Mouse (Mus musculus) small intestine, adult 2 months (tissue): ENCODE measurements at regions not wholly inside any gene's neighbourhood (a gene's known extent, or its start where the extent isn't known, plus 50 kb on each side); places are given as distances from the start of the nearest gene placed in this dataset.

Source experiments
- H3K27ac ChIP-seq: fragments of 200-500 bp; 2 replicates; pipeline ENCODE4 v1.5.1; 2012; ENCODE audit warnings: low read depth, low read length, control low read depth, inconsistent platforms; ENCODE audit not compliant: insufficient read depth
- H3K27me3 ChIP-seq: fragments of 200-500 bp; 2 replicates; pipeline ENCODE4 v1.6.1; 2012; ENCODE audit warnings: mild to moderate bottlenecking, moderate library complexity, low read length, inconsistent platforms; ENCODE audit not compliant: control insufficient read depth, insufficient read depth
- H3K36me3 ChIP-seq: fragments of 200-500 bp; 2 replicates; pipeline ENCODE4 v1.6.1; 2012; ENCODE audit warnings: mild to moderate bottlenecking, low read length, control low read depth, inconsistent platforms; ENCODE audit not compliant: control insufficient read depth, insufficient read depth
- H3K4me1 ChIP-seq: fragments of 200-500 bp; 2 replicates; pipeline ENCODE4 v1.6.1; 2012; ENCODE audit warnings: low read length, inconsistent platforms, mixed read lengths; ENCODE audit not compliant: control insufficient read depth, insufficient read depth, insufficient read length
- H3K4me3 ChIP-seq: fragments of 200-500 bp; 2 replicates; pipeline ENCODE4 v1.5.1; 2012; ENCODE audit warnings: low read depth, mild to moderate bottlenecking, control low read depth, inconsistent platforms, low read length, moderate library complexity
- CTCF ChIP-seq: fragments of 200-500 bp; IDR thresholded peaks from 2 replicates; pipeline ENCODE4 v1.5.1; 2012; ENCODE audit warnings: low read depth, mild to moderate bottlenecking, control low read depth, inconsistent platforms, low read length, moderate library complexity, mixed read lengths; ENCODE audit not compliant: insufficient replicate concordance, insufficient read length; ENCODE audit errors: extremely low read depth
- POLR2A ChIP-seq: fragments of 200-500 bp; IDR thresholded peaks from 2 replicates; pipeline ENCODE4 v1.6.1; 2012; ENCODE audit warnings: low read depth, mild to moderate bottlenecking, control low read depth, inconsistent platforms, low read length, moderate library complexity
- WGBS: fragments of 180-500 bp; shearing (Covaris S2); methylation state at CpG from one replicate; pipeline ENCODE4 v1.1.7; 2018; 5-methylcytosine and 5-hydroxymethylcytosine counted together

DNA sequence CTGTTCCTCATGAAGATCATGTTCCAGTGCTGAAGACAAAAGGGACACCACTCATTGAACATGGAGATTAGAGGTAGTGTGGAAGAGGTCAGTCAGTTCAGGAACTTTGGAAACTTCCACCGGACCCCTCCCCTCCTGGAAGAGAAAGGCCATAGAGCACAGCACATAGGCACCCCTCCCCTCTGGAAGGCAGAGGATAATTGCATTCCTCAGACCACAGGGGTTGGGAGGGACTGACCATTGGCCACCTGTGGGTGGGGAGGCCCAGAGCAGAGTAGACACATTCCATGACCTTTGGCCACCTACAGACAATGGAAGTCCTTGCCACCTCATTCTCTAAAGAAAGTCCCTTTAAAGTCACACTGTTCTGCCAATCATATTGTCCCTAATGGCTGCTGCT is 281.6 kb downstream of the Kcnj2 start:
- H3K36me3 ChIP-seq = no peaks in the 10 kb centered on the region
- WGBS = 34% methylated on average over 1 of the region's 1 CpGs
- H3K4me1 ChIP-seq = no peaks in the 10 kb centered on the region
- no peak for TF ChIP-seq POLR2A
- TF ChIP-seq CTCF = no peak
- H3K27ac ChIP-seq = no peak overlapping the region
- H3K27me3 ChIP-seq = no peaks in the 10 kb centered on the region
- H3K4me3 ChIP-seq = no peak overlapping the region

DNA sequence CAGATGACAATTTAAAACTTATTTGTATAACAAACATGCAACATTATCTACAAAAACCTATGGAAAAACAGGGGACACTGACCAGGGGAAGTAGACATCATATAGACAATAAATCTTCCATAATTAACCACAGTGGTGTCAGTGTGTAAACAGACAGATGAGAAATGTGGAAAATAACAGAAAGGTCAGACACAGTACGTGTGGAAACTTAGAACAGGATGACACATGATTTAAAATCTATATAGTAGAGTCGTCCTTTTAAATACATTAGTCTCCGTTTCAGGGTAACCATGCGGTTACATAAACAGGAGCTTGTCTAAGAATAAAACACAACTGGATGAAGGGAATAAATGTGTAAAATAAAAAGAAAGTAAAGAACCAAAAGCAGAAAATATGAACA is 284.1 kb downstream of the Kcnj2 start:
- WGBS = 57% methylated on average over 4 of the region's 4 CpGs
- TF ChIP-seq CTCF (no peak), POLR2A (no peak)
- Histone ChIP-seq H3K4me1 (no peaks in the 10 kb centered on the region), H3K27me3 (no peaks in the 10 kb centered on the region), H3K36me3 (no peaks in the 10 kb centered on the region), H3K27ac (no peak overlapping the region), H3K4me3 (no peak overlapping the region)

DNA sequence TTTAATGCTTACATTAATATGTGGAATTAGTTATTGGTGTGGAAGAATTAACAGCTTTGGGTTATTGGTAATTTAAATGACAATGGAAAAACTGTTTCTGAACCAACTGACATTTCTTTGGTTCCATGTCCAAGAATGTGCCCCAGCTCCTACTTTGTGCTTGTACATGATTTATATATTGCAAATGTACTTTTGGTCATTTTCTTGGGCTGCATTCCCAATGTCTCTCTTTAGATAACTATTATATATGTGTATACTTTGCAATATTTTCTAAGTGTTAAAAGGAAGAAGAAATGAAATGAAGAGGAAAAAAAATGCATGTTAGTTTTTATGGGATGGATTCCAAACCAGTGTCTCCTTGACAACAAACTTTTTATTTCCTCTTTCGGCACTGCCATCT is 297.4 kb downstream of the Kcnj2 start:
- no peak for TF ChIP-seq POLR2A
- TF ChIP-seq CTCF = no peak
- H3K27me3 ChIP-seq = no peaks in the 10 kb centered on the region
- H3K4me3 ChIP-seq = no peak overlapping the region
- 92% methylated on average over 1 of the region's 1 CpGs for WGBS
- no peak overlapping the region for H3K27ac ChIP-seq
- no peaks in the 10 kb centered on the region for H3K4me1 ChIP-seq
- H3K36me3 ChIP-seq = no peaks in the 10 kb centered on the region

DNA sequence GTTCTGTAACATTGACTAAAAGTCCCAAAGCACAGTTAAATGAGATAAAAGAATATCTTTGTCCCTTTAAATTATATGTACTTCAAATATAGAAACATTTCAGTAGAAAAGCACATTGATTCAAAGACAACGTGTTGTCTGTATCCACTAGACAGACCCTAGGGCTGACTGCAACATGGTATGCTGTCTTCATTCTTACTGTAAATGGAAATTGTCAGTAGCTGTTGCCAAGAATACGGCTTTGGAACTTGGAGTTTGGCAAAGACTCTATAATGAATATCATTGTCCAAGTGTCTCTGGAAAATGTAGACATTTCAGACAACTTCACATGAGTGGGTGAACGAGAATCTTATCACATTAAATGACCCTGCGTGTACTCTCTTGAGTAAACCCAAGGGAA is 311.2 kb downstream of the Kcnj2 start:
- no peak overlapping the region for H3K27ac ChIP-seq
- 66% methylated on average over 4 of the region's 4 CpGs for WGBS
- no peaks in the 10 kb centered on the region for H3K4me1 ChIP-seq
- TF ChIP-seq CTCF (no peak), POLR2A (no peak)
- H3K27me3 ChIP-seq = no peaks in the 10 kb centered on the region
- H3K36me3 ChIP-seq = no peaks in the 10 kb centered on the region
- H3K4me3 ChIP-seq = no peak overlapping the region

DNA sequence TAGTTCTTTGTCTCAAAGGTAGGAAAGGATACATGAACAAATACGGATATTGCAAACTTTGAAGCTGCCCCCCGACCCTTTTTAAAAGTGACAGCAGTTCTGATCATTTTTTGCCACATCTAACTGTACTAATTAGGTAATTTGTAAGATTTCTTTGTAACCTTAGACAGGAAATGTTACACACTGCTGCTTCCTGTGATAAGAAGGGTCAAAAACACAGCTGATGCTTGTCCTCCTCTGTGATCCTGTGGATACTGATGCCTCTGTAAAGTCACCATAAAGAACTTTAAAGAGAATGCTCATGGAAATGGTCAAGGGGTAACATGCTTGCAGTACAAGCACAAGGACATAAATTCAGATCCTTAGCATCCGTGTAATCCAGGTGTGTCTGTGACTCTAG is 313.9 kb downstream of the Kcnj2 start:
- 63% methylated on average over 3 of the region's 3 CpGs for WGBS
- no peaks in the 10 kb centered on the region for H3K36me3 ChIP-seq
- no peak overlapping the region for H3K27ac ChIP-seq
- no peak for TF ChIP-seq POLR2A
- no peak for TF ChIP-seq CTCF
- no peaks in the 10 kb centered on the region for H3K27me3 ChIP-seq
- H3K4me1 ChIP-seq = no peaks in the 10 kb centered on the region
- no peak overlapping the region for H3K4me3 ChIP-seq

DNA sequence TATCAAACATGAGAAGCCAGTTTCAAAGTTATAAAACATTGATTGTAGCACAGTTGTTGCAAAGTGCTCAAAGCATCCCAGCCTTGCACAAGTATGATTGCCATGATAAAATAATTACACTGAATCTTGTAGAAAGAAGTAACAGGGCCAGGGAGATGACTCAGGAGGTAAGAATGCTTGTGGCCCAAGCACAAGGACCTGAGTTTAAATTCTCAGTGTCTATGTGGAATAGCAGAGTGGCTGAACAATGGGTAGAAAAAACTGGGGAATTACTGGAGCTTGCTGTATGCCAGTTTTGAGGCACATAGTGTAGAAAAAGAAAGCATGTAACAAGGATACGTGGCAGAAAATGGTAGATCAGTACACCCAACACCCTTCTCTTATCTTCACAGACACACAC is 332.7 kb downstream of the Kcnj2 start:
- H3K36me3 ChIP-seq = no peaks in the 10 kb centered on the region
- WGBS = 90% methylated on average over 1 of the region's 1 CpGs
- H3K4me1 ChIP-seq = no peaks in the 10 kb centered on the region
- no peak overlapping the region for H3K27ac ChIP-seq
- TF ChIP-seq CTCF (no peak), POLR2A (no peak)
- H3K4me3 ChIP-seq = no peak overlapping the region
- H3K27me3 ChIP-seq = no peaks in the 10 kb centered on the region

DNA sequence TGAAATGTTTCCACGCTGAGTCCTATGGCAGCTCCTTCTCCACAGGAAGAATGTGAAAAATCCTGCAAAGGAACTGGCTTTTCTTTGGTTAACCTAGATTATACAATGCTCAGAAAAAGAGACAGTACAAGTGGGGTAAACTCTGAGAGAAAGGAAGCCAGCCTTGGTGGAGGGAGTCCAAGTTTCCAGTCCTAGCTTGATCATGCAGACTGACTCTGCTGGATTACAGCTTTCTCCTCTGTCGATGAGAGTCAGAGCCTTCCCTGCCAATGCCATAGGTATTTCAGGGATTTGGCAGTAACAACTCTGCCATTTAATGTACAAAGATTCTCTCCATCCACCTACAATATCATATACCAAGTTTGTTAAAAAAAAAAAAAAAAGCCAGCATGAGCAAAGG is 343.3 kb downstream of the Kcnj2 start:
- H3K27me3 ChIP-seq = no peaks in the 10 kb centered on the region
- H3K4me1 ChIP-seq = no peaks in the 10 kb centered on the region
- 84% methylated on average over 2 of the region's 2 CpGs for WGBS
- TF ChIP-seq POLR2A (no peak), CTCF (no peak)
- no peak overlapping the region for H3K4me3 ChIP-seq
- no peaks in the 10 kb centered on the region for H3K36me3 ChIP-seq
- no peak overlapping the region for H3K27ac ChIP-seq

DNA sequence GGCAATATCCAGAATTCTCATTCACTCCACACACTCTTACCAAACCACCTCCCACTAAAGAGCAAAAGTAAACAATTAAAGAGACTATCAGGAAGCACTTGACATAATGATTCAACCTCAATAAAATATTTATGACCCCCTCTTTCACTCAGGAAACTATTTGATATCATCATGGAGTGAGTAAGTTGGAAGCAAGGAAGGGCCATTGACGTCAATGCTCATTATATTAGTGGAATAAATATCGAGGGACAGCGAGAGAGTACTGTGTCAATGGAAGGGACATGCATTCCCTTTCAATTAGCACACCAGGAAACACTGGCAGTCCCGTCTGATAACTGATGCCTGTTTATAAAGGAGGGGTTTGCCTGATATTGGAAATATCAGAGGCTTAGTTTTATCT is 358.9 kb downstream of the Kcnj2 start:
- Histone ChIP-seq H3K4me1 (no peaks in the 10 kb centered on the region; the same call in 1 of the 2 replicates), H3K27me3 (no peaks in the 10 kb centered on the region), H3K27ac (no peak overlapping the region), H3K4me3 (no peak overlapping the region), H3K36me3 (no peaks in the 10 kb centered on the region)
- TF ChIP-seq CTCF = no peak
- TF ChIP-seq POLR2A = no peak
- WGBS = 21% methylated on average over 4 of the region's 4 CpGs
